Mouse (Mus musculus): ENCODE measurements at regions not wholly inside any gene's neighbourhood (a gene's known extent, or its start where the extent isn't known, plus 50 kb on each side); places are given as distances from the start of the nearest gene placed in this dataset.
"Not testable (repeated sequence)": the region's sequence is repeated elsewhere in the genome, so short reads cannot be mapped to it uniquely, and the experiment has no call there.

GRCm38 (mm10) chr15:87818566-87818965 is 274.5 kb downstream of the Fam19a5 start:
- H3K27ac ChIP-seq: no peak overlapping the region
- no peaks in the 10 kb centered on the region for H3K9me3 ChIP-seq
- H3K4me3 ChIP-seq: no peak overlapping the region
- H3K27me3 ChIP-seq: no peaks in the 10 kb centered on the region
- no peak for ATAC-seq (ENCODE audit: insufficient number of reproducible peaks, low FRiP score, low TSS enrichment, low read depth)
- no peaks in the 10 kb centered on the region for H3K36me3 ChIP-seq
- no peaks in the 10 kb centered on the region for H3K4me1 ChIP-seq
- WGBS: 82% methylated on average over 12 of the region's 12 CpGs
- H3K9ac ChIP-seq: no peak overlapping the region
- H3K4me2 ChIP-seq: no peak overlapping the region

- H3K27me3 ChIP-seq: no peaks in the 10 kb centered on the region
- no peak for ATAC-seq (ENCODE audit: insufficient number of reproducible peaks, low FRiP score, low TSS enrichment, low read depth)
- H3K9me3 ChIP-seq: no peaks in the 10 kb centered on the region
- 53% methylated on average over 3 of the region's 3 CpGs for WGBS
- no peak overlapping the region for H3K27ac ChIP-seq
- H3K4me3 ChIP-seq: no peak overlapping the region
- H3K36me3 ChIP-seq: no peaks in the 10 kb centered on the region
- H3K4me1 ChIP-seq: no peaks in the 10 kb centered on the region
- no peak overlapping the region for H3K9ac ChIP-seq
- no peak overlapping the region for H3K4me2 ChIP-seq
Measured at GRCm38 (mm10) chr15:87842097-87842496, 298.0 kb downstream of the Fam19a5 start.

- Histone ChIP-seq H3K9ac (no peak overlapping the region), H3K36me3 (no peaks in the 10 kb centered on the region), H3K4me3 (no peak overlapping the region), H3K4me1 (no peaks in the 10 kb centered on the region), H3K27ac (no peak overlapping the region), H3K4me2 (no peak overlapping the region), H3K27me3 (no peaks in the 10 kb centered on the region), H3K9me3 (no peaks in the 10 kb centered on the region)
- ATAC-seq (ENCODE audit: insufficient number of reproducible peaks, low FRiP score, low TSS enrichment, low read depth): no peak
- WGBS: 24% methylated on average over 2 of the region's 2 CpGs
Measured at GRCm38 (mm10) chr15:87859069-87859468, 315.0 kb downstream of the Fam19a5 start.

GRCm38 (mm10) chr15:87876286-87876899 is 332.3 kb downstream of the Fam19a5 start:
- Histone ChIP-seq H3K4me3 (no peak overlapping the region), H3K4me2 (no peak overlapping the region), H3K4me1 (no peaks in the 10 kb centered on the region), H3K9ac (no peak overlapping the region), H3K27me3 (no peaks in the 10 kb centered on the region), H3K27ac (no peak overlapping the region), H3K36me3 (no peaks in the 10 kb centered on the region), H3K9me3 (no peaks in the 10 kb centered on the region)
- ATAC-seq (ENCODE audit: insufficient number of reproducible peaks, low FRiP score, low TSS enrichment, low read depth): no peak
- 65% methylated on average over 9 of the region's 9 CpGs for WGBS

GRCm38 (mm10) chr15:87890903-87891302 is 346.8 kb downstream of the Fam19a5 start:
- no peaks in the 10 kb centered on the region for H3K4me1 ChIP-seq
- no peaks in the 10 kb centered on the region for H3K36me3 ChIP-seq
- H3K9me3 ChIP-seq: no peaks in the 10 kb centered on the region
- H3K4me3 ChIP-seq: no peak overlapping the region
- no peak overlapping the region for H3K4me2 ChIP-seq
- H3K9ac ChIP-seq: no peak overlapping the region
- no peak overlapping the region for H3K27ac ChIP-seq
- 66% methylated on average over 5 of the region's 5 CpGs for WGBS
- H3K27me3 ChIP-seq: no peaks in the 10 kb centered on the region
- ATAC-seq (ENCODE audit: insufficient number of reproducible peaks, low FRiP score, low TSS enrichment, low read depth): no peak

- not testable (repeated sequence) for H3K4me2 ChIP-seq; H3K9ac ChIP-seq; ATAC-seq (ENCODE audit: insufficient number of reproducible peaks, low FRiP score, low TSS enrichment, low read depth); H3K9me3 ChIP-seq; H3K4me3 ChIP-seq; H3K4me1 ChIP-seq; H3K27me3 ChIP-seq; H3K36me3 ChIP-seq; H3K27ac ChIP-seq
- 85% methylated on average over 6 of the region's 6 CpGs for WGBS
Measured at GRCm38 (mm10) chr15:87894866-87895265, 350.8 kb downstream of the Fam19a5 start.

- WGBS: 79% methylated on average over 4 of the region's 4 CpGs
- Histone ChIP-seq H3K9ac (no peak overlapping the region), H3K4me3 (no peak overlapping the region), H3K4me2 (no peak overlapping the region), H3K36me3 (no peaks in the 10 kb centered on the region), H3K27me3 (no peaks in the 10 kb centered on the region), H3K4me1 (no peaks in the 10 kb centered on the region), H3K27ac (no peak overlapping the region), H3K9me3 (no peaks in the 10 kb centered on the region)
- no peak for ATAC-seq (ENCODE audit: insufficient number of reproducible peaks, low FRiP score, low TSS enrichment, low read depth)
Measured at GRCm38 (mm10) chr15:87898655-87899054, 354.6 kb downstream of the Fam19a5 start.

- H3K4me1 ChIP-seq: no peaks in the 10 kb centered on the region
- H3K4me3 ChIP-seq: no peak overlapping the region
- no peaks in the 10 kb centered on the region for H3K36me3 ChIP-seq
- no peak overlapping the region for H3K27ac ChIP-seq
- no peaks in the 10 kb centered on the region for H3K9me3 ChIP-seq
- no peak overlapping the region for H3K4me2 ChIP-seq
- H3K9ac ChIP-seq: no peak overlapping the region
- WGBS: 85% methylated on average over 6 of the region's 6 CpGs
- no peaks in the 10 kb centered on the region for H3K27me3 ChIP-seq
- no peak for ATAC-seq (ENCODE audit: insufficient number of reproducible peaks, low FRiP score, low TSS enrichment, low read depth)
Measured at GRCm38 (mm10) chr15:87904436-87904835, 360.3 kb downstream of the Fam19a5 start.

GRCm38 (mm10) chr15:87906310-87906709 is 362.2 kb downstream of the Fam19a5 start:
- H3K27ac ChIP-seq: no peak overlapping the region
- H3K9ac ChIP-seq: no peak overlapping the region
- no peaks in the 10 kb centered on the region for H3K27me3 ChIP-seq
- H3K36me3 ChIP-seq: no peaks in the 10 kb centered on the region
- 83% methylated on average over 5 of the region's 5 CpGs for WGBS
- no peaks in the 10 kb centered on the region for H3K4me1 ChIP-seq
- ATAC-seq (ENCODE audit: insufficient number of reproducible peaks, low FRiP score, low TSS enrichment, low read depth): peak; percentile 50; the same call in 1 of the 2 replicates
- no peak overlapping the region for H3K4me3 ChIP-seq
- no peak overlapping the region for H3K4me2 ChIP-seq
- H3K9me3 ChIP-seq: no peaks in the 10 kb centered on the region

- Histone ChIP-seq H3K4me2 (no peak overlapping the region), H3K9me3 (no peaks in the 10 kb centered on the region), H3K36me3 (no peaks in the 10 kb centered on the region), H3K4me1 (no peaks in the 10 kb centered on the region), H3K9ac (no peak overlapping the region), H3K4me3 (no peak overlapping the region), H3K27ac (no peak overlapping the region), H3K27me3 (no peaks in the 10 kb centered on the region)
- ATAC-seq (ENCODE audit: insufficient number of reproducible peaks, low FRiP score, low TSS enrichment, low read depth): no peak
- 71% methylated on average over 9 of the region's 9 CpGs for WGBS
Measured at GRCm38 (mm10) chr15:87922091-87922490, 378.0 kb downstream of the Fam19a5 start.

GRCm38 (mm10) chr15:87922781-87923446 is 378.8 kb downstream of the Fam19a5 start:
- no peak for ATAC-seq (ENCODE audit: insufficient number of reproducible peaks, low FRiP score, low TSS enrichment, low read depth)
- whole genome bisulfite sequencing: 76% methylated on average over 4 of the region's 4 CpGs

GRCm38 (mm10) chr15:87923906-87924305 is 379.8 kb downstream of the Fam19a5 start:
- H3K9ac ChIP-seq: no peak overlapping the region
- H3K27ac ChIP-seq: no peak overlapping the region
- H3K4me1 ChIP-seq: no peaks in the 10 kb centered on the region
- no peaks in the 10 kb centered on the region for H3K36me3 ChIP-seq
- no peak for ATAC-seq (ENCODE audit: insufficient number of reproducible peaks, low FRiP score, low TSS enrichment, low read depth)
- no peaks in the 10 kb centered on the region for H3K9me3 ChIP-seq
- no peak overlapping the region for H3K4me2 ChIP-seq
- WGBS: 43% methylated on average over 9 of the region's 9 CpGs
- no peak overlapping the region for H3K4me3 ChIP-seq
- H3K27me3 ChIP-seq: no peaks in the 10 kb centered on the region

More at GRCm38 (mm10) chr15:87922781-87923446, 378.8 kb downstream of the Fam19a5 start:
- Histone ChIP-seq H3K4me1 (no peaks in the 10 kb centered on the region), H3K36me3 (no peaks in the 10 kb centered on the region), H3K9me3 (no peaks in the 10 kb centered on the region), H3K27ac (no peak overlapping the region), H3K27me3 (no peaks in the 10 kb centered on the region), H3K4me3 (no peak overlapping the region), H3K9ac (no peak overlapping the region), H3K4me2 (no peak overlapping the region)
